Mouse (Mus musculus): ENCODE results near the gene Ivns1abp.
A peak's percentile ranks its signal among the peaks of the same experiment; 100 is the strongest.
"Not testable (repeated sequence)": the region's sequence is repeated elsewhere in the genome, so short reads cannot be mapped to it uniquely, and the experiment has no call there.

Gene Ivns1abp

GRCm38 (mm10) chr1:151341321-151342044, 2.8 kb upstream of the Ivns1abp start:
- no peak for DNase-seq (ENCODE audit: low spot score)

- DNase-seq (ENCODE audit: low spot score), result no peak
These were observed 2.0 kb upstream of the Ivns1abp start for GRCm38 (mm10) chr1:151342311-151342710.

- no peak for DNase-seq (ENCODE audit: low spot score)
These were observed 1.3 kb upstream of the Ivns1abp start for GRCm38 (mm10) chr1:151342968-151343367.

DNA sequence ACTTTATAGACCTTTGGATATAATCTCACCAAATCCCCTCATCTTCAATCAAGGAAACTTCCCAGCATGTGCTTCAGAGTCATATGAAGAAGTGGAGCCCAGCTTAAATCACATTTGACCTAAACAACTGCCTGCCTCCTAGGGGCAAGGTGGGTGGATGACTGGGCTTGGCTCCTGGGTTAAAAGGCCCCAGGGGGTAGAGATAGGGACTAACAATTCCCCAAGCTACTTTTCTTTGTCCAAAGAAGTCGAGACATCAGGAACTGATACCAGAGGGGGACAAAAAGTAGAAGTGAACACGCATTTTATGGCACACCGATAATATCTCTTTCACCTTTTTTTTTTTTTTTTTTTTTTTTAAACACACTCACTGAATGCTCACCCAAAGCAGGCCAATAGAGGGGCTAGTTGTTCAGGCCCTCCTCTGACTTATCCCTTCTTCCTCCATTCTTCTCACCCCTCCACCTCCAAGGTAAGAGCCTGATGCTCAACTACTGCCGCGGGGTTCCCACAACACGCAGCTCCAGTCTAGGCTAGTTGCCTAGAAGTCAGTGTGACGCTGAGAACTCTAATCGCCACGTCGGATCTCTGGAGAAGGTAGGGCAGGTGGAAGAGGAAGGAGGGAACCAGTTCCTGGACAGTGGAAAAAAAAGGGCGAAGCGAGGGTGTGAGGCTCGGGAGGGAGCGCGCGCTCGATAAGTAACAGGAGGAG, 550 bp upstream of the Ivns1abp start:
- DNase-seq (ENCODE audit: low spot score), result peak; percentile 12

- DNase-seq (ENCODE audit: low spot score), result peak; percentile 92
These were observed 1.0 kb downstream of the Ivns1abp start for GRCm38 (mm10) chr1:151345109-151345862.

GRCm38 (mm10) chr1:151345863-151346195, 1.6 kb downstream of the Ivns1abp start:
- no peak for DNase-seq (ENCODE audit: low spot score)

DNA sequence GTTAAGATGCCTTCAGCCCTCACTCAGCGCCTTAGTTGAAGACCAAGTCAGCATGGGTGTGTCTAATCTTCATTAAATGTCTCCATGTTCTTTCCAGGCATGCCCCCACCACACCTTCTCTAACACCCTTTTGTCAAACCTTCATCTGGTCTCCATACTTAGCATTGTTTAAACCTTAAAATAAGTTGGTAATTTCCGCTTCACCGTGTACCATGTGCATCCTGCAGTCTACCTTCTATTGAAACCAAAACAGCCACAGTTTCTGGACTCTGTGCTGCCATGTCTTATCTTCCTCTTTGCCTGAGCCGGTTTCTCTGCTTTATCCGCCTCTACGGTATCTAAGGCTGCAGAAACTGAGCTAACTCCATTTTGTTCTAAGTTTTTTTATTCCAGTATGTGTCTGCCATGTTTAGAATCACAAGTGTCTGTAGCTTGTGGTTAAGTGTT, 2.4 kb downstream of the Ivns1abp start:
- DNase-seq (ENCODE audit: low spot score), result no peak

- not testable (repeated sequence) for DNase-seq (ENCODE audit: low spot score)
These were observed 4.0 kb downstream of the Ivns1abp start for GRCm38 (mm10) chr1:151348293-151348692.

GRCm38 (mm10) chr1:151352911-151353310, 8.6 kb downstream of the Ivns1abp start:
- DNase-seq (ENCODE audit: low spot score), result no peak

DNA sequence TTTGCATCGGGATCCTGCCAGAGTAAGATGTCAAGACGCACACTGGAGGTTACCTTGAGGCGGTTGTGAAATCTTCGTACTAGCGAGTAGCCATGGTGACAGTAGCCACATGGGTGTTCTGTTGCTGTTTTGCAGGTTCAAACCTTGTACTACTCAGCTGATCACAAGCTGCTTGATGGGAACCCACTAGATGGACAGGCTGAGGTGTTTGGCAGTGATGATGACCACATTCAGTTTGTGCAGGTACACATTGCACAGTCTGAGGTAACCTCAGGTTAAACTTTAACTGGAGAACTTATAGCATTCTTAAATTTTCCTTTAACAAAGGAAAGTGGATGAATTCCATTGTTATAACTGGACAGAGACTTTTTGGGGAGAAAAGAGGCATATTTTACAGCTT, 11.7 kb downstream of the Ivns1abp start:
- no peak for DNase-seq (ENCODE audit: low spot score)

DNA sequence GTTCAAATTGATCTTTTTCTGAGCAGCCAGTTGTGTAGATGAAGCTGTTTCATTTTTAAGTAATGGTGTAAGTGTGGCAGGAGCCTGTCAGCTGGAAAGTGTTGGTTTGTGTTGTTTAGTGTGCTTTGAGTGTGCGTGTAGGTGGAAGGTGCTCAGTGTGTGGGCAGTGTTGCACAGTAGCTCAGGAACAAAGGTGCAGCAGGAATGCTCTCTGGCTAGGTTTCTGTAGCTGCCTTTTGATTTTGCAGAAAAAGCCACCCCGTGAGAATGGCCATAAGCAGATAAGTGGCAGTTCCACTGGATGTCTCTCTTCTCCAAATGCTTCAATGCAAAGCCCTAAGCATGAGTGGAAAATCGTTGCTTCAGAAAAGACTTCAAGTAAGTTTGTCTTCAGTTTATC, 15.1 kb downstream of the Ivns1abp start:
- no peak for DNase-seq (ENCODE audit: low spot score)

GRCm38 (mm10) chr1:151366944-151367605, 22.8 kb downstream of the Ivns1abp start:
- no peak for DNase-seq (ENCODE audit: low spot score)

DNA sequence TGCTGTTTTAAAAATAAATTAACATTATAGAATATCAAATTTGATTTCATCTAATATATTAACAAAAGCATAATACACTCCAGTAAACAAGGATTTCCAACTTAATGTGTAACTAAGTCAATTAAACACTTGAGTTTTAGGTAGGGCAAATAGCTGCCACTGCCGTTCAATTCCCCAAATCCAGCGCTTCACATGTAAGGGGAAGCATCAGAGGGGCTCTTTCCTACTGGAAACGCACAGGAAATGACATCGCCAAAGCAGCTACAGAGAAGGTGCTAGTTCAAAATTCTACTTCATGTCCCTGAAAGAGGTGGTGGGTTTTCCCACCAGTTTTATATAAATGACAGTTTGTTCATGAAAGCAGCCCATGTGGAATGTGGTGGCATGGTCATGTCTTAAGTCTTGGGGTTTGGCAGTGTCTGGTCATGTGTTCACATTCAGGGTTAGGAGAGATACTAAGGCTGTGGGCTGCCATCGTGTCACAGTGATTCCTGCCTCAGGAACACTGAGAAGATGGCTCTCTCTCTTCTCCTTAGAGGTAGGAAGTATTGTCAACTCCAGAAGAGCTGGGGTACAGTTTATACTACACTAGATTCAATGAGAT, 23.5 kb downstream of the Ivns1abp start:
- DNase-seq (ENCODE audit: low spot score), result no peak

DNA sequence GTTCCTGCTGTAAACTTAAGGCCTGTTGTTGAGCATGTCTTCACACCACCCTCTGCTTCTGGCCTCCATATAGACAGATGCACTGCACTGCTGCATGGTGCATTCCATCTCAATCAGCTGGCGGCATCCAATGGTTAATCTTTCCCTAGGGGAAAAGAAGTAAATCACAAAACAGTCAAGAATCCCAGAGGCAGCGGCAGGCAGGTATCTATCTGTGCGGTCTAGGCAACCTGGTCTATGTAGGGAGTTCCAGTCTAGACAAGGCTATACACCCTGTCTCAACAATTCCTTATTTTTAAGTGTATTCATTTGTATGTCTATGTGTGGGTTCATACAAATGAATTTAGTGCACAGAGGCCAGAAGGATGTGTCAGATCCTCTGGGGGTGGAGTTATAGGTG, 24.2 kb downstream of the Ivns1abp start:
- DNase-seq (ENCODE audit: low spot score), result no peak

DNA sequence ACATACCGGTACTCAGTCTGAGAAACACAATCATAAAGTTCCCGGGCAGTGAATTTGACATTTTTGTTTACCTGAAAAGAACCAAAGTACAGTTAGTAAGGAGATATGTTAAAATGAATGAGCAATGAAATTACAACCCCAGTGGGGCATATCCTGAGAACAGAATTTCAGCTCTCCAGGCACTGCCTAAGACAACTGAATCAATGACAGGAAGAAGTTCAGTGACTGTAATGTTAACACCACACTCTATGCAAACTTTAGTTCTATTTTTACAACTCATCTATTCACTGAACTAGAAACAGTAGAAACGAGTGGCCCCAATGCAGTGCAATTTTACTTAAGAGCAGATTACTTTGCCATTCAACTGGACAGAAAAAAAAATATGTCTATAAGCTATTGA, 26.3 kb downstream of the Ivns1abp start:
- no peak for DNase-seq (ENCODE audit: low spot score)

DNA sequence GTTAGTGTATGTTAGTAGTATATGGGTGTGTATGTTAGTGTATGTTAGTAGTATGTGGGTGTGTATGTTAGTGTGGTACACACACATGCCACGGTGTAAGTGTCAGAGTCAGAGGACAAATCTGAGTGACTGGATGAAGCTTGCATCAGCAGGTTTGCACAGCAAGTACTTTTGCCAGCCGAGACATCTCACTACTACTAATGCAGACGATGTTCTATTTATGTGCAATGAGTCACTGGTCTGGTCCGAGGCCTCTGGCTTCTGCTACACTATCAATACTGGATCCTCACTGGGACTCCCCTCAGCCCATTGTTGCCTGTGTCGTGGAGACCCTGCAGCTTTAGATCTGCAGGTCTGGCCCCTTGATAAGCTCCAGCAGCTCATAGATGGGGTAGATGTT, 27.3 kb downstream of the Ivns1abp start:
- no peak for DNase-seq (ENCODE audit: low spot score)

DNA sequence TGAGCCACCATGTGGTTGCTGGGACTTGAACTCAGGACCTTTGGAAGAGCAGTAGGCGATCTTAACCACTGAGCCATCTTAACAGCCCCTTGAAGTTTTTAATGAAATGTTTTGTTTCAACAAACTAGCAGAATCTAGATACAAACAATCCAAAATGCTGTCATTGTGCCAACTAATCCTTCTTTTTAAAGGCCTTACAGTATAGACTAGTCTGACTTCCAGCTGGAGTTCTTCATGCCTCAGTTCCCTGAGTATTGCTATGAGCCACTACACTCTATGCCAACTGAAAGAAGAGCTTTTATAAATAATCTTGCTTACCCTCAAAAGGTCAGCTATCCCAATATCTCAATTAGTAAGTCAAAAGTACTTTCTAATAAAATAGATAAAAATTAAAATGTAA, 28.5 kb downstream of the Ivns1abp start:
- no peak for DNase-seq (ENCODE audit: low spot score)

DNA sequence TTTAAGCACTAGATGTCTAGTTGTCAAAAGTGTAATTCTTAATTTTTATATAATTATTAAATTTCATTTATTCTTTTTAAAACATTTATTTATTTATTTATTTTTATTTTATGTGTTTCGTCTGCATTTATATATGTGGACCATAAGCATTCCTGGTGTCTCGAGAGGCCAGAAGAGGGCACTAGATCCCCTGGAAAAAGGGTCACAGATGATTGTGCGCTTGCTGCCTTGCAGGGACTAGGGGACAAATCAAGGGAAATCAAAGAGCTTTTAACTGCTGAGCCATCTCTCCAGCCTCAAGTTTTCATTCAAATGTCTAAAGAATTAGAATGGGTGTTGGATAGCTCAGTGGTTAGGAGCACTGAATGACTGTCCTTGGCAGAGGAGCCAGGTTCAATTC, 33.1 kb downstream of the Ivns1abp start:
- DNase-seq (ENCODE audit: low spot score), result no peak

DNA sequence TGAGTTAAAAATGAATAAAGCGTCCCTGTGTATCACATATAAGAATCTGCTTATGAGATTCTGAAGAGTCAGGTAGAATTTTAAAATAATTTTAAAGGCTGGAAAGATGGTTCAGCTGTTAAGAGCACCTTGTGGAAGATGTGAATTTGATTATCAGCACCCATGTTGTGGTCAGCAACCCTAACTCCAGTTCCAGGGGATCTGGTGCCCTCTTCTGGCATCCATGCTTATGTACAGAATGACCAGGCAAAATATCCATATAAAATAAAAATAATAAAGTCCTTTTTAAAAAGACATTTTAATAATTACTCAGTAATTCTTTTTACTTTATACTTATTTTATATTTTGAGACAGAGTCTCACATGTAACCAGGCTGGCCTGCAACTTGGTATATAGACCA, 45.8 kb downstream of the Ivns1abp start:
- no peak for DNase-seq (ENCODE audit: low spot score)

- DNase-seq (ENCODE audit: low spot score), result no peak
These were observed 65.5 kb downstream of the Ivns1abp start for GRCm38 (mm10) chr1:151409827-151410226.
